Mouse (Mus musculus) MEL (cell line): ENCODE results near the gene Nxpe2.

Experiments
- BHLHE40 ChIP-seq: IDR thresholded peaks from 2 replicates; pipeline ENCODE4 v1.6.1; 2012; ENCODE audit warnings: low read depth, mild to moderate bottlenecking, inconsistent platforms, low read length, improper control_type of control experiment, borderline replicate concordance
- CTCF ChIP-seq, 3 experiments: IDR thresholded peaks in 2 of 3; conservative IDR thresholded peaks in 1 of 3; 2 replicates each; pipeline ENCODE4 v1.5.1; 2011 to 2012; ENCODE audit warnings: low read length in 3 of 3, low read depth in 2 of 3, mild to moderate bottlenecking in 2 of 3, improper control_type of control experiment in 1 of 3, inconsistent platforms in 1 of 3, mixed read lengths in 1 of 3, moderate library complexity in 1 of 3; ENCODE audit not compliant: control insufficient read depth in 1 of 3, insufficient read depth in 1 of 3, poor library complexity in 1 of 3, severe bottlenecking in 1 of 3
- ELF1 ChIP-seq: IDR thresholded peaks from 2 replicates; pipeline ENCODE4 v1.6.1; 2014; ENCODE audit warnings: low read depth, mild to moderate bottlenecking, inconsistent platforms, low read length, improper control_type of control experiment, moderate library complexity
- GABPA ChIP-seq: IDR thresholded peaks from 2 replicates; pipeline ENCODE4 v1.6.1; 2012; ENCODE audit warnings: low read depth, mild to moderate bottlenecking, inconsistent platforms, low read length, improper control_type of control experiment, moderate library complexity
- GATA1 ChIP-seq: IDR thresholded peaks from 2 replicates; pipeline ENCODE4 v1.6.1; 2011; ENCODE audit warnings: low read depth, low read length, improper control_type of control experiment
- MAX ChIP-seq: IDR thresholded peaks from 2 replicates; pipeline ENCODE4 v1.6.1; 2011; ENCODE audit warnings: low read length, improper control_type of control experiment
- MEF2A ChIP-seq: IDR thresholded peaks from 2 replicates; pipeline ENCODE4 v1.6.1; 2014; ENCODE audit warnings: low read depth, mild to moderate bottlenecking, inconsistent platforms, low read length, improper control_type of control experiment; ENCODE audit not compliant: poor library complexity, insufficient replicate concordance, severe bottlenecking; ENCODE audit errors: extremely low read depth
- MYB ChIP-seq: IDR thresholded peaks from 2 replicates; pipeline ENCODE4 v1.6.1; 2011; ENCODE audit warnings: mild to moderate bottlenecking, low read depth, low read length, improper control_type of control experiment
- POLR2A ChIP-seq, 2 experiments: IDR thresholded peaks; 2 replicates each; pipeline ENCODE4 v1.6.1; 2011 to 2012; ENCODE audit warnings: low read length in 2 of 2, mild to moderate bottlenecking in 2 of 2, control low read depth in 1 of 2, improper control_type of control experiment in 1 of 2, low read depth in 1 of 2, moderate library complexity in 1 of 2; ENCODE audit not compliant: control insufficient read depth in 1 of 2, insufficient read depth in 1 of 2, poor library complexity in 1 of 2
- POLR2AphosphoS2 ChIP-seq: IDR thresholded peaks from 2 replicates; pipeline ENCODE4 v1.6.1; 2011; ENCODE audit warnings: low read length, improper control_type of control experiment
- USF1 ChIP-seq: IDR thresholded peaks from 2 replicates; pipeline ENCODE4 v1.6.1; 2014; ENCODE audit warnings: low read depth, mild to moderate bottlenecking, inconsistent platforms, low read length, improper control_type of control experiment, moderate library complexity

- TF ChIP-seq USF1 (no peak), BHLHE40 (no peak), POLR2A (IDR thresholded peaks at IDR 0.05; ENCODE audit: control insufficient read depth in 1 of 2, insufficient read depth in 1 of 2, low read depth in 1 of 2, low read length in 2 of 2, poor library complexity in 1 of 2) (no peak), GABPA (no peak), CTCF (IDR thresholded peaks at IDR 0.05 in 2 of 3, conservative IDR thresholded peaks at IDR 0.05 in 1 of 3; ENCODE audit: control insufficient read depth in 1 of 3, insufficient read depth in 1 of 3, low read depth in 2 of 3, low read length in 3 of 3, poor library complexity in 1 of 3, severe bottlenecking in 1 of 3) (no peak), MEF2A (no peak), POLR2AphosphoS2 (no peak), MAX (no peak), ELF1 (no peak), MYB (no peak), GATA1 (no peak)
These were observed 35.2 kb upstream of the Nxpe2 start for GRCm38 (mm10) chr9:48388451-48388850.
